Mouse (Mus musculus) liver, adult 2 months (tissue): ENCODE results near the gene Slc25a38. TPM values are rescaled to one million over a fixed set of nuclear protein-coding genes. Genes with fewer than 3 reads are reported as not detected.

Experiments used
- DNase-seq: peaks from one replicate; pipeline ENCODE4 v3.0.0-alpha.2; 2011; ENCODE audit warnings: low read depth, low spot score; ENCODE audit errors: extremely low read depth
- H3K27ac ChIP-seq: fragments of 200-500 bp; replicated peaks from 2 replicates; pipeline ENCODE4 v1.5.1; 2012; ENCODE audit warnings: low read depth, mild to moderate bottlenecking, control low read depth, inconsistent platforms, low read length; ENCODE audit not compliant: insufficient read depth
- H3K27me3 ChIP-seq: fragments of 200-500 bp; 2 replicates; pipeline ENCODE4 v1.6.1; 2012; ENCODE audit warnings: mild to moderate bottlenecking, moderate library complexity, low read length, inconsistent platforms; ENCODE audit not compliant: control insufficient read depth, insufficient read depth
- H3K36me3 ChIP-seq: fragments of 200-500 bp; 2 replicates; pipeline ENCODE4 v1.6.1; 2012; ENCODE audit warnings: low read length, inconsistent platforms; ENCODE audit not compliant: control insufficient read depth, insufficient read depth
- H3K4me1 ChIP-seq: fragments of 200-500 bp; 2 replicates; pipeline ENCODE4 v1.6.1; 2011; ENCODE audit warnings: low read length; ENCODE audit not compliant: control insufficient read depth, insufficient read depth
- H3K4me3 ChIP-seq: fragments of 200-500 bp; 2 replicates; pipeline ENCODE4 v1.5.1; 2011; ENCODE audit warnings: low read depth, mild to moderate bottlenecking, control low read depth, low read length, moderate library complexity; ENCODE audit not compliant: insufficient read depth
- H3K79me2 ChIP-seq: fragments of 200-500 bp; 2 replicates; pipeline ENCODE4 v1.6.1; 2012; ENCODE audit warnings: inconsistent platforms, mild to moderate bottlenecking, low read length, moderate library complexity; ENCODE audit not compliant: control insufficient read depth, insufficient read depth
- H3K9ac ChIP-seq: fragments of 200-500 bp; 2 replicates; pipeline ENCODE4 v1.6.1; 2012; ENCODE audit warnings: low read depth, mild to moderate bottlenecking, control low read depth, inconsistent platforms, low read length
- CTCF ChIP-seq: fragments of 200-500 bp; IDR thresholded peaks from 2 replicates; pipeline ENCODE4 v1.5.1; 2011; ENCODE audit warnings: low read depth, low read length, control low read depth
- POLR2A ChIP-seq: fragments of 200-500 bp; IDR thresholded peaks from 2 replicates; pipeline ENCODE4 v1.6.1; 2011; ENCODE audit warnings: low read length, control low read depth; ENCODE audit not compliant: insufficient read depth; ENCODE audit errors: extremely low read depth
- WGBS: fragments of 180-500 bp; shearing (Covaris S2); methylation state at CpG from one replicate; pipeline ENCODE4 v1.1.7; 2018; 5-methylcytosine and 5-hydroxymethylcytosine counted together
- polyA plus RNA-seq: library from polyadenylated mRNA; depleted of rRNA; stranded (reverse); fragments of >200 nt; gene quantifications from 2 replicates; pipeline ENCODE4 v1.2.3, GENCODE M21; 2012
- total RNA-seq: library from RNA; depleted of rRNA; stranded (reverse); fragments of >200 nt; gene quantifications from 2 replicates; pipeline ENCODE4 v1.2.3, GENCODE M21; 2014

Slc25a38 gene
- total and polyA plus RNA-seq, 2 experiments, result 18.7 to 44.2 TPM

DNA sequence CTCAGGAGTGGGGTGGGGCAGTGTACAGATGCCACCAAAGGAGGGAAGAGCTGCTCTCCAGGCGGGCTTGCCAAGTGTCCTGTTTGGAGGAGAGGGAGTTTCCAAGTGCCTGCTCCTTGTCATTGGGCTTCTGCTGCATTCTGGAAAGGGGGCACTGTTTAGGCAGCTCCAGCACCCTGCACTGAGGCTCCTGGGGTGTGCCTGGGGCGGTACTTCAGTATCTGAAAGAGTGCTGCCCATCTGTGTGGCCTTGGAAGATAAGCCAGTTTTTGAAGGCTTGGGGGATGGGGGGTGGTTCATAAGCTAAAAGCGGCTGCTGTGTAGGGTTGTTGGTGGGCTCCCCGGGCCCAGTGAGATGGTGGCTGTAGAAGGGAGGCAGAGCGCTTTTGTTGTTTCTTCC is 5.4 kb downstream of the Slc25a38 start:
- TF ChIP-seq POLR2A (no peak), CTCF (no peak)
- Histone ChIP-seq H3K4me3 (no peak overlapping the region), H3K9ac (no peak overlapping the region), H3K4me1 (peaks cover 2% of the 10 kb centered on the region; the same call in 1 of the 2 replicates), H3K79me2 (peaks cover 23% of the 10 kb centered on the region), H3K36me3 (peaks cover 12% of the 10 kb centered on the region; the same call in 1 of the 2 replicates), H3K27ac (no peak overlapping the region), H3K27me3 (no peaks in the 10 kb centered on the region)
- no peak for DNase-seq
- WGBS, result 83% methylated on average over 5 of the region's 5 CpGs

DNA sequence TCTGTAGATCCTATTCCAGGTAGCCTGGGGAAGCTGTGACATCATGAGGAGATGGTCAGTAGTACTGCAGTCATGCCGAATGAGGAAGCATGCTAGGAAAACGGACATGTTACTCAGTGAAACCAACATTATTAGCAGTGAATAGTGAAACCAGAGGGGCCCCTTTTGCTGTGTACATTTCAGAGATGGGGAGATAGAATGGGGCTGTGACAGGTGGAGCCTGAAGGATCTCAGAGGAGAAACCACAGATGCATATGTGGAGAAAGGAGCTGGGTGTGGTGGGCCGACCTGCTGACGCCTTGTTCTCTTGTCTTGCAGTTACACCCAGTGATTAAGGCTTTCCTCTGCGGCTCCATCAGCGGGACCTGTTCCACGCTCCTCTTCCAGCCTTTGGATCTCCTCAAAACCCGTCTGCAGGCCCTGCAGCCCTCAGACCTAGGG is 6.0 kb downstream of the Slc25a38 start:
- Histone ChIP-seq H3K27ac (no peak overlapping the region), H3K4me1 (peaks cover under 1% of the 10 kb centered on the region; the same call in 1 of the 2 replicates), H3K27me3 (no peaks in the 10 kb centered on the region), H3K36me3 (peaks cover 15% of the 10 kb centered on the region), H3K4me3 (no peak overlapping the region), H3K79me2 (peaks cover 21% of the 10 kb centered on the region), H3K9ac (no peak overlapping the region)
- 86% methylated on average over 8 of the region's 8 CpGs for WGBS
- DNase-seq, result no peak
- no peak for TF ChIP-seq POLR2A
- no peak for TF ChIP-seq CTCF

DNA sequence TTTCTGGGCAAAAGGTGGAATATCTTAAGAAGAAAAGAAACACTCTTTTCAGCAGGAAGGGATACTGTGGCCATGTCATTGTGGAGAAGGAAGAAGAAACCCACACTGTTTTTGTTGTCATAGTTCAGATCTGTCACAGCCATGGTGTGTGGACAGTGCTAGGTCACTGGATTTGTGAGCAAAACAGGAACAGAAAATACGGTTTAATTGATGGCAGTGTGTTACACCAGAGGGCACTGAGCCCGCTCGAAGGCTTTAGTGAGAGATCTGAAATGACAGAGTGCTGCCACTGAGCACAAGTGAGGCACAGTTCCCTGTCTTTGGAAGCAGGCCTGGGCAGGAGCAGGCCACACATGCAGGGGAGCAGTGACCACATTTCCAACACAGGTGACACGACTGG is 8.0 kb downstream of the Slc25a38 start:
- no peaks in the 10 kb centered on the region for H3K27me3 ChIP-seq
- H3K9ac ChIP-seq, result no peak overlapping the region
- no peaks in the 10 kb centered on the region for H3K4me1 ChIP-seq
- no peak for DNase-seq
- H3K4me3 ChIP-seq, result no peak overlapping the region
- H3K27ac ChIP-seq, result no peak overlapping the region
- WGBS, result 84% methylated on average over 4 of the region's 4 CpGs
- peaks cover 24% of the 10 kb centered on the region for H3K36me3 ChIP-seq
- TF ChIP-seq CTCF, result no peak
- H3K79me2 ChIP-seq, result peaks cover 12% of the 10 kb centered on the region; the same call in 1 of the 2 replicates

DNA sequence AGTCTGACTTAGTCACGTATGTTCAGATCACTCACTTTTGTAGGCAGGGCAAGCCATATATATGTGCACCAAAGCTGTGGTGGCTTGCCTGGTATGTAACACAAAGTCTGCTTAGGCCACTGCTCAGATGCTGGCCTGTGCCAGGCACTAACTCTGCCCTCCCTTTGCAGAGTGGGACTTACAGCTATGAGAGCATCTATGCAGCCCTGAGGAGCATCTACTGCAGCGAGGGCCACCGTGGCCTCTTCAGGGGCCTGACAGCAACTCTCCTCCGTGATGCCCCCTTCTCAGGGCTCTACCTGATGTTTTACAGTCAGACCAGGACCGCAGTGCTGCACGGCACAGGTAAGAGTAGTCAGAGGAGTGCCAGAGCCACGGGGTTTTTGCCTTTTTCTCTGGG is 10.3 kb downstream of the Slc25a38 start:
- no peak for DNase-seq
- 92% methylated on average over 7 of the region's 7 CpGs for WGBS
- peaks cover 32% of the 10 kb centered on the region for H3K36me3 ChIP-seq
- TF ChIP-seq CTCF (no peak), POLR2A (no peak)
- H3K9ac ChIP-seq, result no peak overlapping the region
- H3K27me3 ChIP-seq, result no peaks in the 10 kb centered on the region
- H3K4me3 ChIP-seq, result no peak overlapping the region
- no peaks in the 10 kb centered on the region for H3K79me2 ChIP-seq
- H3K27ac ChIP-seq, result no peak overlapping the region
- no peaks in the 10 kb centered on the region for H3K4me1 ChIP-seq

DNA sequence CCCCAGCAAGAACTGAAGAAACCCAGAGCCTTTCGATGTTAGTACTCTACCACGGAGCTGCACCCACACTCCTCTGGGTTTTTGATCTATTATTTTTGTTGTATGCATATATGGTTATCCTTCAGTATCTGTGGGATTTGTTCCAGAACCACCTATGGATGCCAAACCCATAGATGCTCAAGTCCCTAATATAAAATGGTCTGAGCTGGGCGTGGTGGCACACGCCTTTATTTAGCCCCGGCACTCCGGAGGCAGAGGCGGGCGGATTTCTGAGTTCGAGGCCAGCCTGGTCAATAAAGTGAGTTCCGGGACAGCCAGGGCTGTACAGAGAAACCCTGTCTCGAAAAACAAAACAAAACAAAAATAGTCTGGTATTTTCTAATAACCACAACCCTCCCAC is 16.7 kb downstream of the Slc25a38 start:
- Histone ChIP-seq H3K27me3 (no peaks in the 10 kb centered on the region), H3K4me3 (peak overlapping the region; percentile 33; the same call in 1 of the 2 replicates), H3K4me1 (peaks cover 9% of the 10 kb centered on the region), H3K9ac (peak overlapping the region; percentile 15; the same call in 1 of the 2 replicates), H3K36me3 (peaks cover 40% of the 10 kb centered on the region), H3K27ac (peak overlapping the region; percentile 76), H3K79me2 (peaks cover 4% of the 10 kb centered on the region)
- TF ChIP-seq CTCF, result no peak
- WGBS, result 31% methylated on average over 11 of the region's 11 CpGs
- no peak for DNase-seq

DNA sequence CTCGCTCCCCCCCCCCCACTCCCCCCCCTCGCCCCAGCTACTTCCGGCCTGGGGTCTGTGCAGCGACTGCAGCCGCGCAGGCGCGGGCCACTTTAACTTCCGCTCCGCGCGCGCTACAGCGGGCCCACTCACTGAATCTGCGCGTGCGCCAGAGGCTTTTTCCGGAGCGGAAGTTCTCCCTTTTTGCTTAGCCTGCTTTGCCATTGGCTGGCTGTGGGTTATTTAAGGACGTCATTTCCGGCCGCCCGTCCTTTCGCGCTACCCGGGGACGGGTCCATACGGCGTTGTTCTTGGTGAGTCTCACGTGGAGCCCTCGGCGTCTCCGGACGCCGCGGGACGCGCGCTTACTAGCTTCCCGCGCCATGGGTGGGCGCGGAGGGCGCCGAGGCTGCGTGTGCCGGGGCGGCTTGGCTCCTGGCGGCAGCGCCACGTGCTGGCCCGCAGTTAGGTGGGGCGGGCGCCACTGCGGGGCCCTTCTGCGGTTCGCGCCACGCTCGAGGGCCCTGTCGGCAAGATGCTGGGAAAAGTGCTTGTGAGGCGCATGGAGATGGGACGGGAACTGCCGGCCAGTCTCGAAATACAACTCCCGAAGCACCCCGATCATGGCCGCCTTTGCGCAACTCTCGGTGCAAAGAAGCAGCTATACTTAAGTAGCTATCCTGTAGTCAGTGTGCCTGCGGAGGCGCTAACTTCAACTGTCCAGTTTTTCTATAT is 17.5 kb downstream of the Slc25a38 start, which contains the start of gene Rpsa:
Rpsa (plus strand) TSS at position 152 of the 714 bp plus-strand sequence.
- Histone ChIP-seq H3K79me2 (peaks cover 4% of the 10 kb centered on the region), H3K27ac (peak within 1 kb of the TSS; percentile 81), H3K4me1 (peaks cover 9% of the 10 kb centered on the region), H3K27me3 (no peaks in the 10 kb centered on the region), H3K36me3 (peaks cover 42% of the 10 kb centered on the region), H3K9ac (peak within 1 kb of the TSS; percentile 97), H3K4me3 (peak within 1 kb of the TSS; percentile 97)
- WGBS, result 1% methylated on average over 72 of the region's 72 CpGs
- DNase-seq, result peak; percentile 87
- TF ChIP-seq POLR2A, result peak; percentile 79
- TF ChIP-seq CTCF, result no peak
